Mouse (Mus musculus) neural tube, embryonic 14.5 days (tissue): ENCODE data around the gene P3h1. TPM values are rescaled to one million over a fixed set of nuclear protein-coding genes. Genes with fewer than 3 reads are reported as not detected.

Experiments
- ATAC-seq: fragments of 200-750 bp; cut with Nextera tagmentation; 2 replicates; pipeline ENCODE4 v1.8.0; 2017; ENCODE audit warnings: low read depth, mild to moderate bottlenecking, moderate TSS enrichment, moderate library complexity
- H3K27ac ChIP-seq: fragments of 300-500 bp; sonication (generic); 2 replicates; pipeline ENCODE4 v1.5.1; 2014; ENCODE audit warnings: low read depth, mild to moderate bottlenecking, control low read depth, low read length, moderate library complexity, mixed read lengths
- H3K27me3 ChIP-seq: fragments of 300-500 bp; sonication (generic); 2 replicates; pipeline ENCODE4 v1.6.1; 2014; ENCODE audit warnings: low read length; ENCODE audit not compliant: control insufficient read depth, insufficient read depth
- H3K36me3 ChIP-seq: fragments of 300-500 bp; sonication (generic); 2 replicates; pipeline ENCODE4 v1.6.1; 2014; ENCODE audit warnings: low read length, mixed read lengths; ENCODE audit not compliant: control insufficient read depth, insufficient read depth
- H3K4me1 ChIP-seq: fragments of 300-500 bp; sonication (generic); 2 replicates; pipeline ENCODE4 v1.6.1; 2014; ENCODE audit warnings: low read length; ENCODE audit not compliant: control insufficient read depth, insufficient read depth
- H3K4me2 ChIP-seq: fragments of 300-500 bp; sonication (generic); 2 replicates; pipeline ENCODE4 v1.6.1; 2014; ENCODE audit warnings: mild to moderate bottlenecking, low read depth, low read length, control low read depth
- H3K4me3 ChIP-seq: fragments of 300-500 bp; sonication (generic); 2 replicates; pipeline ENCODE4 v1.5.1; 2014; ENCODE audit warnings: low read depth, low read length, control low read depth, mixed read lengths
- H3K9ac ChIP-seq: fragments of 300-500 bp; sonication (generic); replicated peaks from 2 replicates; pipeline ENCODE4 v1.6.1; 2014; ENCODE audit warnings: low read depth, mild to moderate bottlenecking, control low read depth, low read length, mixed read lengths
- H3K9me3 ChIP-seq: fragments of 300-500 bp; sonication (generic); 2 replicates; pipeline ENCODE4 v1.6.1; 2016; ENCODE audit warnings: low read length; ENCODE audit not compliant: control insufficient read depth
- WGBS: fragments of 180-500 bp; shearing (Covaris S2); extraction: QIAGEN DNeasy Blood & Tissue Kit; methylation state at CpG from one replicate; pipeline ENCODE4 v1.1.7; 2014; 5-methylcytosine and 5-hydroxymethylcytosine counted together
- polyA plus RNA-seq: library from polyadenylated mRNA; unstranded; fragments of >200 nt; fragmentation: Nextera tagmentation; extraction: Ambion mirVana; gene quantifications from 2 replicates; pipeline ENCODE4 v1.2.1, GENCODE M21; 2014

P3h1 gene
- polyA plus RNA-seq, 1 experiment from 2014 or later: 9.1 TPM

GRCm38 (mm10) chr4:119226751-119227150, 6.0 kb upstream of the P3h1 start:
- Histone ChIP-seq H3K9ac (no peak overlapping the region), H3K4me3 (no peak overlapping the region), H3K4me2 (no peak overlapping the region), H3K36me3 (peaks cover 25% of the 10 kb centered on the region), H3K4me1 (peaks cover 4% of the 10 kb centered on the region; the same call in 1 of the 2 replicates), H3K27ac (no peak overlapping the region), H3K27me3 (no peaks in the 10 kb centered on the region), H3K9me3 (no peaks in the 10 kb centered on the region)
- no peak for ATAC-seq
- 93% methylated on average over 11 of the region's 11 CpGs for WGBS

DNA sequence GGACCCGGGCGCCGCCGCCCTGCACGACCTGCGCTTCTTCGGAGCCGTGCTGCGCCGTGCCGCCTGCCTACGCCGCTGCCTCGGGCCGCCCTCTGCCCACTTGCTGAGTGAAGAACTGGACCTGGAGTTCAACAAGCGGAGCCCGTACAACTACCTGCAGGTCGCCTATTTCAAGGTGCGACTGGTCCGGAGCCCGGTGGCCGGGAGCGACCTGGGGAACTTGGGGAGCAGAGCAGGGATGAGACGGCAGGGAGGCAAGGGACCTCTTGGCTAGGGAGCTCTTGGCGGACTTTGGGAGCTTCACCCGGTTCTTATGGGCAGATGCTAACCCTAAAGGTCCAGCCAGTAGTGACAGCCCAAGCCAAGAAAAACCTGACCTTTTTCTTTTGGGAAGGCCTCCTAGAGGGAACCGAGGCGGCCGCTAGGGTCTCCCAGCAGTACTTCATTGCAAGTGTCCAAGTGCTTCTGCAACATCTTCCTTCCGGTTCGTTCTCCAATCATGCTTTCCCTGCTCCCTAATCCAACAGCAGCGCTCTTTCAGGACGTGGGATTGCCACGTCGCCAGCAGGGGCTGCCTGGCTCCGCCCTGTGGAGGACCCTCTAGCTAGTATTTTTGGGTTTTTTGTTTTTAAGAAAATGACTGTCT, 664 bp downstream of the P3h1 start:
- Histone ChIP-seq H3K4me3 (peak overlapping the region; percentile 81), H3K4me2 (peak overlapping the region; percentile 79), H3K27ac (peak overlapping the region; percentile 39; the same call in 1 of the 2 replicates), H3K9ac (peak overlapping the region; percentile 73), H3K4me1 (peaks cover 7% of the 10 kb centered on the region; the same call in 1 of the 2 replicates), H3K36me3 (peaks cover 5% of the 10 kb centered on the region; the same call in 1 of the 2 replicates), H3K27me3 (no peaks in the 10 kb centered on the region), H3K9me3 (no peaks in the 10 kb centered on the region)
- under 1% methylated on average over 36 of the region's 36 CpGs for WGBS
- peak; percentile 49 for ATAC-seq

- ATAC-seq: no peak
- no peaks in the 10 kb centered on the region for H3K27me3 ChIP-seq
- peaks cover 5% of the 10 kb centered on the region; the same call in 1 of the 2 replicates for H3K36me3 ChIP-seq
- peak overlapping the region; percentile 79 for H3K4me2 ChIP-seq
- peak overlapping the region; percentile 81 for H3K4me3 ChIP-seq
- H3K9me3 ChIP-seq: no peaks in the 10 kb centered on the region
- no peak overlapping the region for H3K9ac ChIP-seq
- H3K27ac ChIP-seq: no peak overlapping the region
- 86% methylated on average over 3 of the region's 3 CpGs for WGBS
- peaks cover 7% of the 10 kb centered on the region; the same call in 1 of the 2 replicates for H3K4me1 ChIP-seq
These were observed 1.6 kb downstream of the P3h1 start for GRCm38 (mm10) chr4:119234348-119234747.

- H3K4me3 ChIP-seq: no peak overlapping the region
- peaks cover 33% of the 10 kb centered on the region; the same call in 1 of the 2 replicates for H3K36me3 ChIP-seq
- H3K27me3 ChIP-seq: no peaks in the 10 kb centered on the region
- no peaks in the 10 kb centered on the region for H3K4me1 ChIP-seq
- H3K27ac ChIP-seq: no peak overlapping the region
- H3K9ac ChIP-seq: no peak overlapping the region
- H3K9me3 ChIP-seq: no peaks in the 10 kb centered on the region
- no peak for ATAC-seq
- H3K4me2 ChIP-seq: no peak overlapping the region
- WGBS: 80% methylated on average over 3 of the region's 3 CpGs
These were observed 5.9 kb downstream of the P3h1 start for GRCm38 (mm10) chr4:119238661-119239060.

DNA sequence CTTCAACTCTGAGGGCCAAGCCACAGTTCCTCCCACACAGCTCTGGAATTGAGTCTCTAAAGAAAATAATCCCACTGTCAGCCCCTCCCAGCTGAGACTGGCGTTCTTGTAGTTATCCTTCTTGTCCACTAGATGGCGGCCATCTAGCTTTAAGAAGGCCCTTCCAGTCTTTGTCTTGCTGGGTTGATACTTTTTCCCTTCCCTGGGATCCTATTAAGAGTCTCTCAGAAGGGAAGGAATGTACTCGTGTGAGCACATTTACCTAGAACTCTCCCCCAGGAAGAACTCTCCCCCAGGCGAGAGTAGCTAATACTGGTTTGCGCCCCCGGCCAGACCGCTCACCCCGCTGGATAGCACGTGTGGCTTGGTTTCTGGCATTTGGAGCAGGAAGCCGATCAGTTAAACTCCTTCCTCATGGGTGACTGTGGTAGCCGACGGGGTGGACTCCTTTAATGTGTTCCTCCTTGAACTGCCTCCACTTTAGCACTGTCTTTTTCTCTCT, 6.5 kb downstream of the P3h1 start:
- H3K4me2 ChIP-seq: no peak overlapping the region
- H3K36me3 ChIP-seq: peaks cover 36% of the 10 kb centered on the region; the same call in 1 of the 2 replicates
- H3K4me1 ChIP-seq: no peaks in the 10 kb centered on the region
- H3K9me3 ChIP-seq: no peaks in the 10 kb centered on the region
- 45% methylated on average over 12 of the region's 12 CpGs for WGBS
- peak; percentile 53; the same call in 1 of the 2 replicates for ATAC-seq
- no peak overlapping the region for H3K4me3 ChIP-seq
- H3K9ac ChIP-seq: 0 out of 2 replicates have a peak overlapping the region, but pooled peaks have one; percentile 26
- no peaks in the 10 kb centered on the region for H3K27me3 ChIP-seq
- peak overlapping the region; percentile 56; the same call in 1 of the 2 replicates for H3K27ac ChIP-seq

GRCm38 (mm10) chr4:119241664-119242063, 8.9 kb downstream of the P3h1 start:
- H3K36me3 ChIP-seq: peaks cover 43% of the 10 kb centered on the region

DNA sequence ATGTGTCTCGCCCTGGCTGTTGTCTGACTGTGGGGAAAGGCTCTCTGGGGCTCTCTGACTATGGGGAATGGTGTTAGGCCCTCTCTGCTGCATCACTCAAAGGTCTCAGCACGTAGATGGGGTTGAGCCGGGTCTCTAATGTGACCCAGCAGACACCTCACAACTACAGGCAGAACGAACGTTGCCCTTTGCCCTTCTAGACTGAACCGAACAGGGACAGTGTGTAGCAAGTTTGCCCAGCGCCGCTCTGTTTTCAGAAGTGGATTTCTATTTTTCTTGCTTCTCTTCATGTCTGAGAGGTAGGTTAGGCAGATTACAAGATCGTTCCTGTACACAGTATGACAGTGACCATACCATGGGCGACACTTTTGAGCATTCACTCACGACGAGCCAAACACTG, 9.9 kb downstream of the P3h1 start:
- H3K27me3 ChIP-seq: no peaks in the 10 kb centered on the region
- H3K27ac ChIP-seq: no peak overlapping the region
- peaks cover 4% of the 10 kb centered on the region; the same call in 1 of the 2 replicates for H3K4me1 ChIP-seq
- H3K9ac ChIP-seq: no peak overlapping the region
- 94% methylated on average over 12 of the region's 12 CpGs for WGBS
- no peak for ATAC-seq
- H3K9me3 ChIP-seq: no peaks in the 10 kb centered on the region
- H3K4me3 ChIP-seq: no peak overlapping the region
- peaks cover 40% of the 10 kb centered on the region for H3K36me3 ChIP-seq
- no peak overlapping the region for H3K4me2 ChIP-seq

More at GRCm38 (mm10) chr4:119241664-119242063, 8.9 kb downstream of the P3h1 start:
- H3K4me1 ChIP-seq: no peaks in the 10 kb centered on the region
- H3K27me3 ChIP-seq: no peaks in the 10 kb centered on the region
- 89% methylated on average over 14 of the region's 14 CpGs for WGBS
- no peak overlapping the region for H3K4me2 ChIP-seq
- no peak overlapping the region for H3K9ac ChIP-seq
- no peak for ATAC-seq
- no peak overlapping the region for H3K27ac ChIP-seq
- H3K4me3 ChIP-seq: no peak overlapping the region
- no peaks in the 10 kb centered on the region for H3K9me3 ChIP-seq

GRCm38 (mm10) chr4:119244468-119245240, 11.9 kb downstream of the P3h1 start:
- 85% methylated on average over 22 of the region's 22 CpGs for WGBS
- Histone ChIP-seq H3K27me3 (no peaks in the 10 kb centered on the region), H3K4me1 (peaks cover 6% of the 10 kb centered on the region; the same call in 1 of the 2 replicates), H3K27ac (no peak overlapping the region), H3K9me3 (no peaks in the 10 kb centered on the region), H3K4me3 (no peak overlapping the region), H3K36me3 (peaks cover 40% of the 10 kb centered on the region), H3K4me2 (no peak overlapping the region), H3K9ac (no peak overlapping the region)
- ATAC-seq: no peak
